Mouse (Mus musculus) intestine, embryonic 15.5 days (tissue): ENCODE data around the gene Supt5. TPM values are rescaled to one million over a fixed set of nuclear protein-coding genes. Genes with fewer than 3 reads are reported as not detected.
A peak's percentile ranks its signal among the peaks of the same experiment; 100 is the strongest.

Source experiments
- ATAC-seq: fragments of 200-750 bp; cut with Nextera tagmentation; 2 replicates; pipeline ENCODE4 v1.8.0; 2017; ENCODE audit warnings: moderate TSS enrichment, moderate library complexity
- H3K27ac ChIP-seq: fragments of 300-500 bp; sonication (generic); 2 replicates; pipeline ENCODE4 v1.5.1; 2015; ENCODE audit warnings: mild to moderate bottlenecking, inconsistent platforms
- H3K27me3 ChIP-seq: fragments of 300-500 bp; sonication (generic); replicated peaks from 2 replicates; pipeline ENCODE4 v1.6.1; 2015; ENCODE audit warnings: inconsistent platforms
- H3K36me3 ChIP-seq: fragments of 300-500 bp; sonication (generic); 2 replicates; pipeline ENCODE4 v1.6.1; 2015; ENCODE audit warnings: inconsistent platforms
- H3K4me1 ChIP-seq: fragments of 300-500 bp; sonication (generic); replicated peaks from 2 replicates; pipeline ENCODE4 v1.6.1; 2015; ENCODE audit warnings: inconsistent platforms
- H3K4me2 ChIP-seq: fragments of 300-500 bp; sonication (generic); replicated peaks from 2 replicates; pipeline ENCODE4 v1.6.1; 2015; ENCODE audit warnings: mild to moderate bottlenecking, inconsistent platforms
- H3K4me3 ChIP-seq: fragments of 300-500 bp; sonication (generic); replicated peaks from 2 replicates; pipeline ENCODE4 v1.5.1; 2015; ENCODE audit warnings: inconsistent platforms
- H3K9ac ChIP-seq: fragments of 300-500 bp; sonication (generic); 2 replicates; pipeline ENCODE4 v1.6.1; 2015; ENCODE audit warnings: inconsistent platforms
- H3K9me3 ChIP-seq: fragments of 300-500 bp; sonication (generic); 2 replicates; pipeline ENCODE4 v1.6.1; 2016; ENCODE audit warnings: inconsistent platforms
- WGBS: fragments of 180-500 bp; shearing (Covaris S2); methylation state at CpG from one replicate; pipeline ENCODE4 v1.1.7; 2015; 5-methylcytosine and 5-hydroxymethylcytosine counted together
- polyA plus RNA-seq: library from polyadenylated mRNA; unstranded; fragments of >200 nt; fragmentation: Nextera tagmentation; extraction: Ambion mirVana; gene quantifications from 2 replicates; pipeline ENCODE4 v1.2.1, GENCODE M21; 2015

The Supt5 gene
- polyA plus RNA-seq, 1 experiment from 2014 or later: 67.9 TPM

- Histone ChIP-seq H3K4me1 (peaks cover 7% of the 10 kb centered on the region), H3K4me3 (no peak overlapping the region), H3K27me3 (no peaks in the 10 kb centered on the region), H3K27ac (no peak overlapping the region), H3K4me2 (no peak overlapping the region), H3K9ac (no peak overlapping the region), H3K36me3 (no peaks in the 10 kb centered on the region), H3K9me3 (no peaks in the 10 kb centered on the region)
- ATAC-seq: peak; percentile 36; the same call in 1 of the 2 replicates
- 53% methylated on average over 8 of the region's 8 CpGs for WGBS
Observed at GRCm38 (mm10) chr7:28277237-28277614, 61.3 kb downstream of the Supt5 start.

GRCm38 (mm10) chr7:28271761-28272160 lies 66.8 kb downstream of the Supt5 start:
- Histone ChIP-seq H3K27me3 (no peaks in the 10 kb centered on the region), H3K9ac (no peak overlapping the region), H3K36me3 (peaks cover 4% of the 10 kb centered on the region; the same call in 1 of the 2 replicates), H3K4me2 (no peak overlapping the region), H3K4me3 (no peak overlapping the region), H3K9me3 (no peaks in the 10 kb centered on the region), H3K4me1 (no peaks in the 10 kb centered on the region), H3K27ac (no peak overlapping the region)
- ATAC-seq: no peak
- 74% methylated on average over 3 of the region's 3 CpGs for WGBS

GRCm38 (mm10) chr7:28269355-28269754 lies 69.2 kb downstream of the Supt5 start:
- H3K27me3 ChIP-seq: no peaks in the 10 kb centered on the region
- H3K4me1 ChIP-seq: no peaks in the 10 kb centered on the region
- H3K36me3 ChIP-seq: peaks cover 4% of the 10 kb centered on the region; the same call in 1 of the 2 replicates
- H3K9me3 ChIP-seq: no peaks in the 10 kb centered on the region
- no peak for ATAC-seq
- H3K4me2 ChIP-seq: 0 out of 2 replicates have a peak overlapping the region, but pooled peaks have one; percentile 83
- WGBS: 95% methylated on average over 12 of the region's 12 CpGs
- H3K9ac ChIP-seq: no peak overlapping the region
- H3K4me3 ChIP-seq: no peak overlapping the region
- H3K27ac ChIP-seq: no peak overlapping the region

GRCm38 (mm10) chr7:28268576-28268975 lies 70.0 kb downstream of the Supt5 start:
- H3K4me1 ChIP-seq: no peaks in the 10 kb centered on the region
- H3K4me2 ChIP-seq: peak overlapping the region; percentile 83
- H3K27ac ChIP-seq: peak overlapping the region; percentile 88; the same call in 1 of the 2 replicates
- H3K27me3 ChIP-seq: no peaks in the 10 kb centered on the region
- ATAC-seq: 0 out of 2 replicates have a peak, but pooled peaks have one; percentile 2
- H3K36me3 ChIP-seq: peaks cover 4% of the 10 kb centered on the region; the same call in 1 of the 2 replicates
- peak overlapping the region; percentile 88 for H3K4me3 ChIP-seq
- peak overlapping the region; percentile 98 for H3K9ac ChIP-seq
- 28% methylated on average over 16 of the region's 16 CpGs for WGBS
- H3K9me3 ChIP-seq: no peaks in the 10 kb centered on the region

GRCm38 (mm10) chr7:28268042-28268531 lies 70.5 kb downstream of the Supt5 start:
- Histone ChIP-seq H3K36me3 (peaks cover 4% of the 10 kb centered on the region; the same call in 1 of the 2 replicates), H3K27ac (peak overlapping the region; percentile 88), H3K9ac (peak overlapping the region; percentile 98), H3K4me1 (no peaks in the 10 kb centered on the region), H3K27me3 (no peaks in the 10 kb centered on the region), H3K4me2 (peak overlapping the region; percentile 83), H3K4me3 (peak overlapping the region; percentile 88), H3K9me3 (no peaks in the 10 kb centered on the region)
- WGBS: under 1% methylated on average over 62 of the region's 62 CpGs
- ATAC-seq: peak; percentile 87

GRCm38 (mm10) chr7:28267129-28268041 lies 71.2 kb downstream of the Supt5 start, which contains the start of gene Eid2:
TSS of gene Eid2 (plus strand) at chr7:28267881.
- Histone ChIP-seq H3K9ac (peak within 1 kb of the TSS; percentile 98), H3K36me3 (peaks cover 4% of the 10 kb centered on the region; the same call in 1 of the 2 replicates), H3K4me3 (peak within 1 kb of the TSS; percentile 88), H3K9me3 (no peaks in the 10 kb centered on the region), H3K4me2 (peak within 1 kb of the TSS; percentile 83), H3K27ac (peak within 1 kb of the TSS; percentile 88), H3K27me3 (no peaks in the 10 kb centered on the region), H3K4me1 (no peaks in the 10 kb centered on the region)
- 6% methylated on average over 57 of the region's 57 CpGs for WGBS
- ATAC-seq: peak; percentile 91

- Histone ChIP-seq H3K27ac (no peak overlapping the region), H3K4me2 (no peak overlapping the region), H3K4me1 (no peaks in the 10 kb centered on the region), H3K9ac (no peak overlapping the region), H3K4me3 (no peak overlapping the region), H3K27me3 (no peaks in the 10 kb centered on the region), H3K9me3 (no peaks in the 10 kb centered on the region), H3K36me3 (peaks cover 4% of the 10 kb centered on the region; the same call in 1 of the 2 replicates)
- WGBS: 87% methylated on average over 13 of the region's 13 CpGs
- no peak for ATAC-seq
Observed at GRCm38 (mm10) chr7:28265391-28265790, 73.2 kb downstream of the Supt5 start.

Other genes with a start within 250 kb of the Supt5 start
- 0.03 and 0.09 TPM in 2 replicates for gene 9530053A07Rik, start 209.3 kb downstream of the Supt5 start, polyA plus RNA-seq
- gene Fbl, start 169.0 kb downstream of the Supt5 start, polyA plus RNA-seq: 133 and 140 TPM in 2 replicates
- 6.3 and 7.3 TPM in 2 replicates for gene Dyrk1b, start 159.3 kb downstream of the Supt5 start, polyA plus RNA-seq
- 4.5 and 7.2 TPM in 2 replicates for gene Eid2, start 70.9 kb downstream of the Supt5 start, polyA plus RNA-seq
- 8.1 and 9.4 TPM in 2 replicates for gene Eid2b, start 61.0 kb downstream of the Supt5 start, polyA plus RNA-seq
- gene Selenov, start 47.6 kb downstream of the Supt5 start, polyA plus RNA-seq: 0.18 TPM in 1 of 2 replicates, not detected in the other
- 5.7 and 6.0 TPM in 2 replicates for gene Dll3, start 36.5 kb downstream of the Supt5 start, polyA plus RNA-seq
- gene Timm50, start 26.7 kb downstream of the Supt5 start, polyA plus RNA-seq: 165 and 169 TPM in 2 replicates
- gene Rps16, start 11.9 kb upstream of the Supt5 start, polyA plus RNA-seq: 1,085 and 1,147 TPM in 2 replicates
- 40.2 and 41.7 TPM in 2 replicates for gene Plekhg2, start 33.9 kb upstream of the Supt5 start, polyA plus RNA-seq
- gene Zfp36, start 41.5 kb upstream of the Supt5 start, polyA plus RNA-seq: 27.2 and 28.1 TPM in 2 replicates
- 48.3 and 50.0 TPM in 2 replicates for gene Med29, start 54.0 kb upstream of the Supt5 start, polyA plus RNA-seq
- 70.8 and 78.9 TPM in 2 replicates for gene Paf1, start 54.2 kb upstream of the Supt5 start, polyA plus RNA-seq
- gene Gmfg, start 98.7 kb upstream of the Supt5 start, polyA plus RNA-seq: 17.5 and 19.9 TPM in 2 replicates
- gene Lrfn1, start 113.2 kb upstream of the Supt5 start, polyA plus RNA-seq: 1.9 and 2.7 TPM in 2 replicates
- not detected in 2 replicates for gene Ifnl2, start 171.7 kb upstream of the Supt5 start, polyA plus RNA-seq
- gene Ifnl3, start 184.1 kb upstream of the Supt5 start, polyA plus RNA-seq: not detected in 2 replicates
- gene Sycn, start 202.1 kb upstream of the Supt5 start, polyA plus RNA-seq: 33.3 and 122 TPM in 2 replicates
- not detected in 2 replicates for gene Nccrp1, start 208.5 kb upstream of the Supt5 start, polyA plus RNA-seq